Mouse (Mus musculus) lung, postnatal 0 days (tissue): ENCODE data around the gene Ptprg. TPM values are rescaled to one million over a fixed set of nuclear protein-coding genes. Genes with fewer than 3 reads are reported as not detected.
A peak's percentile ranks its signal among the peaks of the same experiment; 100 is the strongest.

Experiments used
- ATAC-seq: fragments of 200-750 bp; cut with Nextera tagmentation; 2 replicates; pipeline ENCODE4 v1.8.0; 2017; ENCODE audit warnings: moderate library complexity
- DNase-seq: peaks from one replicate; pipeline ENCODE4 v3.0.0-alpha.2; 2016; ENCODE audit warnings: low spot score
- H3K27ac ChIP-seq: fragments of 300-500 bp; sonication (generic); 2 replicates; pipeline ENCODE4 v1.5.1; 2014; ENCODE audit warnings: antibody characterized with exemption, mild to moderate bottlenecking, low read length, mixed read lengths
- H3K27me3 ChIP-seq: fragments of 300-500 bp; sonication (generic); replicated peaks from 2 replicates; pipeline ENCODE4 v1.6.1; 2014; ENCODE audit warnings: low read length, mixed read lengths; ENCODE audit not compliant: insufficient read depth
- H3K36me3 ChIP-seq: fragments of 300-500 bp; sonication (generic); 2 replicates; pipeline ENCODE4 v1.6.1; 2014; ENCODE audit warnings: low read length, mixed read lengths; ENCODE audit not compliant: insufficient read depth
- H3K4me1 ChIP-seq: fragments of 300-500 bp; sonication (generic); 2 replicates; pipeline ENCODE4 v1.6.1; 2014; ENCODE audit warnings: antibody characterized with exemption, low read depth, low read length, mixed read lengths; ENCODE audit not compliant: insufficient read depth
- H3K4me2 ChIP-seq: fragments of 300-500 bp; sonication (generic); replicated peaks from 2 replicates; pipeline ENCODE4 v1.6.1; 2014; ENCODE audit warnings: low read depth, mild to moderate bottlenecking, low read length, moderate library complexity, mixed read lengths
- H3K4me3 ChIP-seq: fragments of 300-500 bp; sonication (generic); 2 replicates; pipeline ENCODE4 v1.5.1; 2014; ENCODE audit warnings: low read depth, low read length
- H3K9ac ChIP-seq: fragments of 300-500 bp; sonication (generic); replicated peaks from 2 replicates; pipeline ENCODE4 v1.6.1; 2014; ENCODE audit warnings: low read depth, mild to moderate bottlenecking
- H3K9me3 ChIP-seq: fragments of 300-500 bp; sonication (generic); 2 replicates; pipeline ENCODE4 v1.6.1; 2016; ENCODE audit warnings: low read length, mixed read lengths
- CTCF ChIP-seq: IDR thresholded peaks from 2 replicates; pipeline ENCODE4 v1.5.1; 2016; ENCODE audit warnings: antibody characterized with exemption, mild to moderate bottlenecking
- EP300 ChIP-seq: IDR thresholded peaks from 2 replicates; pipeline ENCODE4 v1.6.1; 2016; ENCODE audit warnings: antibody characterized with exemption, mild to moderate bottlenecking, control low read depth
- WGBS: fragments of 180-500 bp; shearing (Covaris S2); extraction: QIAGEN DNeasy Blood & Tissue Kit; methylation state at CpG from one replicate; pipeline ENCODE4 v1.1.7; 2014; 5-methylcytosine and 5-hydroxymethylcytosine counted together
- polyA plus RNA-seq: library from polyadenylated mRNA; unstranded; fragments of >200 nt; fragmentation: Nextera tagmentation; extraction: Ambion mirVana; gene quantifications from 2 replicates; pipeline ENCODE4 v1.2.1, GENCODE M21; 2015

Ptprg gene
- polyA plus RNA-seq, 1 experiment from 2014 or later = 19.4 TPM

- no peaks in the 10 kb centered on the region for H3K9me3 ChIP-seq
- no peaks in the 10 kb centered on the region for H3K36me3 ChIP-seq
- peak; percentile 90 for DNase-seq
- H3K27ac ChIP-seq = no peak overlapping the region
- ATAC-seq = peak; percentile 47
- H3K4me1 ChIP-seq = no peaks in the 10 kb centered on the region; the same call in 1 of the 2 replicates
- H3K27me3 ChIP-seq = no peaks in the 10 kb centered on the region
- 36% methylated on average over 18 of the region's 18 CpGs for WGBS
- H3K4me2 ChIP-seq = no peak overlapping the region
- H3K4me3 ChIP-seq = no peak overlapping the region
- peak; percentile 81 for TF ChIP-seq CTCF
- TF ChIP-seq EP300 = no peak
- H3K9ac ChIP-seq = no peak overlapping the region
These were observed 586.5 kb downstream of the Ptprg start for GRCm38 (mm10) chr14:12139643-12140481.

GRCm38 (mm10) chr14:12143941-12144485 lies 590.7 kb downstream of the Ptprg start:
- Histone ChIP-seq H3K4me1 (no peaks in the 10 kb centered on the region), H3K27ac (no peak overlapping the region), H3K27me3 (no peaks in the 10 kb centered on the region), H3K36me3 (no peaks in the 10 kb centered on the region), H3K9me3 (no peaks in the 10 kb centered on the region), H3K4me2 (no peak overlapping the region), H3K4me3 (no peak overlapping the region), H3K9ac (no peak overlapping the region)
- no peak for ATAC-seq
- TF ChIP-seq EP300 (no peak), CTCF (no peak)
- 73% methylated on average over 8 of the region's 8 CpGs for WGBS
- no peak for DNase-seq

GRCm38 (mm10) chr14:12145919-12146318 lies 592.6 kb downstream of the Ptprg start:
- no peak for ATAC-seq
- Histone ChIP-seq H3K27me3 (no peaks in the 10 kb centered on the region), H3K36me3 (no peaks in the 10 kb centered on the region), H3K27ac (no peak overlapping the region), H3K4me2 (no peak overlapping the region), H3K4me1 (no peaks in the 10 kb centered on the region), H3K9ac (no peak overlapping the region), H3K9me3 (no peaks in the 10 kb centered on the region), H3K4me3 (no peak overlapping the region)
- TF ChIP-seq CTCF (peak; percentile 31), EP300 (no peak)
- DNase-seq = no peak
- WGBS = 91% methylated on average over 3 of the region's 3 CpGs

- H3K4me1 ChIP-seq = no peaks in the 10 kb centered on the region
- WGBS = 72% methylated on average over 3 of the region's 3 CpGs
These were observed 596.2 kb downstream of the Ptprg start for GRCm38 (mm10) chr14:12149529-12149928.

GRCm38 (mm10) chr14:12151927-12152326 lies 598.6 kb downstream of the Ptprg start:
- DNase-seq (peak; percentile 67), ATAC-seq (peak; percentile 64)
- no peaks in the 10 kb centered on the region for H3K27me3 ChIP-seq
- TF ChIP-seq EP300 = no peak
- peak; percentile 87 for TF ChIP-seq CTCF
- no peaks in the 10 kb centered on the region for H3K36me3 ChIP-seq
- WGBS = 33% methylated on average over 3 of the region's 3 CpGs
- no peak overlapping the region for H3K4me3 ChIP-seq
- no peaks in the 10 kb centered on the region for H3K4me1 ChIP-seq
- H3K9ac ChIP-seq = no peak overlapping the region
- no peak overlapping the region for H3K27ac ChIP-seq
- no peak overlapping the region for H3K4me2 ChIP-seq
- no peaks in the 10 kb centered on the region for H3K9me3 ChIP-seq

More at GRCm38 (mm10) chr14:12149529-12149928, 596.2 kb downstream of the Ptprg start:
- Histone ChIP-seq H3K4me2 (no peak overlapping the region), H3K27ac (no peak overlapping the region), H3K27me3 (no peaks in the 10 kb centered on the region), H3K9me3 (no peaks in the 10 kb centered on the region), H3K9ac (no peak overlapping the region), H3K36me3 (no peaks in the 10 kb centered on the region), H3K4me3 (no peak overlapping the region)
- DNase-seq (no peak), ATAC-seq (no peak)
- no peak for TF ChIP-seq EP300
- TF ChIP-seq CTCF = no peak

GRCm38 (mm10) chr14:12152748-12153147 lies 599.4 kb downstream of the Ptprg start:
- TF ChIP-seq CTCF = no peak
- TF ChIP-seq EP300 = no peak
- H3K4me1 ChIP-seq = no peaks in the 10 kb centered on the region
- H3K9ac ChIP-seq = no peak overlapping the region
- no peak overlapping the region for H3K4me3 ChIP-seq
- no peak overlapping the region for H3K4me2 ChIP-seq
- ATAC-seq = no peak
- no peaks in the 10 kb centered on the region for H3K27me3 ChIP-seq
- DNase-seq = no peak
- H3K36me3 ChIP-seq = no peaks in the 10 kb centered on the region
- H3K27ac ChIP-seq = no peak overlapping the region
- 90% methylated on average over 6 of the region's 6 CpGs for WGBS
- no peaks in the 10 kb centered on the region for H3K9me3 ChIP-seq
